Mouse (Mus musculus): Measurements from ENCODE around the gene 1700067K01Rik. TPM values are rescaled to one million over a fixed set of nuclear protein-coding genes. Genes with fewer than 3 reads are reported as not detected.

1700067K01Rik gene
- 0.19 and 0.21 TPM in 2 replicates for polyA plus RNA-seq (2021; fragmentation: Nextera tagmentation)
- long read RNA-seq, experiment 1: 0 reads
- long read RNA-seq, experiment 2: 0 reads

GRCm38 (mm10) chr8:84001281-84002000 is at the start of gene 1700067K01Rik:
Gene 1700067K01Rik (plus strand): TSS chr8:84001502.

GRCm38 (mm10) chr8:83955106-83955957 is 46.0 kb upstream of the 1700067K01Rik start, which contains the start of the genes Gm10644 and Asf1b:
Gene Gm10644 (minus strand): TSS chr8:83955205.
Gene Asf1b (plus strand): TSS chr8:83955507.

GRCm38 (mm10) chr8:83972150-83973120 is 28.9 kb upstream of the 1700067K01Rik start, which contains the start of gene Prkaca:
Gene Prkaca (plus strand): TSS chr8:83972993.

GRCm38 (mm10) chr8:83997511-83998141 is 3.7 kb upstream of the 1700067K01Rik start, which contains the start of gene Samd1:
Gene Samd1 (plus strand): TSS chr8:83997672.

DNA sequence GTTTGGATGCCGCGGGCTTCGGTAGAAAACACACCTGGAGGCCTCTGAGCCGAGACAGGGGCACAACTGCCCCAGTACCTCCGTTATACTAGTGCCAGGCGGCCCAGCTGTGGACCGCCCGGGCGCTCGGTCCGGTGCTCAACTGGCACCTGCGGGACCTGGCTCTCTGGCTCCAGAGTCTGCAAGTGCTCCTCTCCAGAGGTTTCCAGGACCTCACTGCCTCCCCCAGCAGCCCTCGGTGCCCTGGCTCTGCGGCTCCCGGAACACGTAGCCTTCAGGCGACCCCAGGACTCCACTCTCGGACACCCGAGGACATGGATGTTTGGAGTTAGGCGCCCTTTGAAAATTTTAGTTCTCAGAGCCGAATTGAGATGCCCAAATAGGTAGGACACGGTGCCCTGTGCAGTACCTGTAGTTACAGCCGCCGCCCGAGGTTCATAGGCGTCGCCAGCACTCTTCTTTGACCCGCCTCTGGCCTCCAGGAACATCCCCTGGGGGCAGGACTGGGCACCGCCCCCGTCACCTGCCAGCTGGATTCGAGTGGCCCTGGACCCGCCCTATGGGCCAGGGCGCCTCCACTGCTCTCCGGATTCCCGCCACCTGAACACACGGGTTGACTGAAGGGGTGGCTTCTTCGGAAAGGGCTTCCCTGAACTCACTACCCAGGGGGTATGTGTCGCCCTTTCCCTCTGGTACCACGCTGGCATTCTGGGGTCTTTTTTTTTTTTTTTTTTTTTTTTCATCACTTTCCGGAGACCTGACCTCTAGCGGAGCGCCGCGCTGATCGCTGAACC is 10.6 kb downstream of the 1700067K01Rik start, which contains the start of gene 2210011C24Rik:
TSS of gene 2210011C24Rik (minus strand) at position 467 of the 794 bp plus-strand sequence.

DNA sequence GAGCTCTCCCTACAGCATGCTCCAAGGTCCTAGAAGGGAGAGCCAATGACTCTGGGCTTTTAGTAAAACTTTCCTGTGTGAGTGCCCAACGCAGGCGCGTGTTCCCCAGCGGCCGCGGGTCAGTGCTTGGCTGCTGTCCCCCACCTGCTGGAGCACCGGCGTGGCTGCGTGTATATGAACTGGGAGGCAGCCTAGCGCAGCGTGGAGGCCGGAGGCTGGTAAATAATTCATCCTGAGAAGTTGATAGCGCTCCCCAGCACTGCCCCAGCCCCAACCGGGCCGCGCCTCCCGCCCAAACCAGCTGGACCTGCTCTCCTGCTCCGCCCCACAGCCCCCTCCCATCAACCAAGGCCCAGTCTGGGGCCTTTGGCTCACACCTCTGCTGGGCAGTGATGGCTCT is 19.8 kb downstream of the 1700067K01Rik start, which contains the start of gene Palm3:
TSS of gene Palm3 (plus strand) at position 376 of the 400 bp plus-strand sequence.

GRCm38 (mm10) chr8:84042066-84042947 is 41.0 kb downstream of the 1700067K01Rik start, which contains the start of gene Il27ra:
Gene Il27ra (minus strand): TSS chr8:84042589.

DNA sequence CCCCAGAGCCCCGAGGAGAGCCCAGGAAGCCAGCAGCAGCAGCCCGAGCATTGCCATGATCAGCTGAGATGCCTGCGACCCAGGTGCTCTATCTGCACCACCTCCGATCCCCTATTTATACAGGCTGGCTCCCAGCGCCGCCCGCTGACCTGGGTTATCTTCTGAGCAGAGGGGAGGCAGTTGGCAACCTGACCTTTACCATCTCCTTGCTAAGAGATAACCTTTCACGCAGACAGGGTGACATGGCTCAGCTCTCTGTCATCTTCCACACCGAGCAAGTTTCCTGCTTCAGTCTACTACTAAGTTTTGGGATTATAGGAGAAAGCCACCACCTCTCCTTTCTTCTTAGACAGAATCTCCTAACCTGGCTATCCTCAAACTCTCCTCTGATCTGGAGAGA is 43.6 kb downstream of the 1700067K01Rik start, which contains the start of gene Rln3:
TSS of gene Rln3 (minus strand) at position 101 of the 400 bp plus-strand sequence.

Small RNAs within 50 kb of the gene (microRNA-seq; reads per million reads assigned to microRNA genes)
- gene Mir1199 (2.1 reads per million, percentile 3 among the genes with 10 or more reads in this experiment), gene Mir8111 (25.8 reads per million, percentile 44 among the genes with 10 or more reads in this experiment)

Other genes starting within 250 kb of the 1700067K01Rik start
- 16.6 and 20.0 TPM in 2 replicates for gene Adgrl1, start 101.4 kb upstream of the 1700067K01Rik start, polyA plus RNA-seq (2021; fragmentation: Nextera tagmentation)
- 0.57 and 0.84 TPM in 2 replicates for gene Gm10644, start 46.3 kb upstream of the 1700067K01Rik start, polyA plus RNA-seq (2021; fragmentation: Nextera tagmentation)
- 0.98 and 1.1 TPM in 2 replicates for gene Asf1b, start 46.0 kb upstream of the 1700067K01Rik start, polyA plus RNA-seq (2021; fragmentation: Nextera tagmentation)
- gene Prkaca, start 28.5 kb upstream of the 1700067K01Rik start, polyA plus RNA-seq (2021; fragmentation: Nextera tagmentation): 81.4 and 111 TPM in 2 replicates
- gene Samd1, start 3.8 kb upstream of the 1700067K01Rik start, polyA plus RNA-seq (2021; fragmentation: Nextera tagmentation): 1.2 and 1.9 TPM in 2 replicates
- 1.8 and 2.0 TPM in 2 replicates for gene 2210011C24Rik, start 10.7 kb downstream of the 1700067K01Rik start, polyA plus RNA-seq (2021; fragmentation: Nextera tagmentation)
- 0.39 and 0.70 TPM in 2 replicates for gene Palm3, start 20.0 kb downstream of the 1700067K01Rik start, polyA plus RNA-seq (2021; fragmentation: Nextera tagmentation)
- gene Il27ra, start 41.1 kb downstream of the 1700067K01Rik start, polyA plus RNA-seq (2021; fragmentation: Nextera tagmentation): 0.38 and 0.53 TPM in 2 replicates
- not detected in 2 replicates for gene Rln3, start 43.5 kb downstream of the 1700067K01Rik start, polyA plus RNA-seq (2021; fragmentation: Nextera tagmentation)
- 1.4 and 2.5 TPM in 2 replicates for gene Gm10643, start 63.6 kb downstream of the 1700067K01Rik start, polyA plus RNA-seq (2021; fragmentation: Nextera tagmentation)
- gene Rfx1, start 65.3 kb downstream of the 1700067K01Rik start, polyA plus RNA-seq (2021; fragmentation: Nextera tagmentation): 1.4 and 1.6 TPM in 2 replicates
- gene Dcaf15, start 103.3 kb downstream of the 1700067K01Rik start, polyA plus RNA-seq (2021; fragmentation: Nextera tagmentation): 1.8 and 2.8 TPM in 2 replicates
- 0.09 TPM in 1 of 2 replicates, not detected in the other for gene Podnl1, start 124.5 kb downstream of the 1700067K01Rik start, polyA plus RNA-seq (2021; fragmentation: Nextera tagmentation)
- gene Cc2d1a, start 146.4 kb downstream of the 1700067K01Rik start, polyA plus RNA-seq (2021; fragmentation: Nextera tagmentation): 9.7 and 12.2 TPM in 2 replicates
- 1.2 and 1.5 TPM in 2 replicates for gene 4930432K21Rik, start 146.5 kb downstream of the 1700067K01Rik start, polyA plus RNA-seq (2021; fragmentation: Nextera tagmentation)
- gene Nanos3, start 183.7 kb downstream of the 1700067K01Rik start, polyA plus RNA-seq (2021; fragmentation: Nextera tagmentation): 4.2 and 5.5 TPM in 2 replicates
- gene Zswim4, start 235.6 kb downstream of the 1700067K01Rik start, polyA plus RNA-seq (2021; fragmentation: Nextera tagmentation): 2.5 and 2.9 TPM in 2 replicates
- gene D8Ertd738e, start 248.2 kb downstream of the 1700067K01Rik start, polyA plus RNA-seq (2021; fragmentation: Nextera tagmentation): 438 and 480 TPM in 2 replicates